Mouse (Mus musculus) lung, postnatal 0 days (tissue): ENCODE results near the gene St8sia4. TPM values are rescaled to one million over a fixed set of nuclear protein-coding genes. Genes with fewer than 3 reads are reported as not detected.
"Not testable (repeated sequence)": the region's sequence is repeated elsewhere in the genome, so short reads cannot be mapped to it uniquely, and the experiment has no call there.

ENCODE experiments used
- ATAC-seq: fragments of 200-750 bp; cut with Nextera tagmentation; 2 replicates; pipeline ENCODE4 v1.8.0; 2017; ENCODE audit warnings: moderate library complexity
- DNase-seq: peaks from one replicate; pipeline ENCODE4 v3.0.0-alpha.2; 2016; ENCODE audit warnings: low spot score
- H3K27ac ChIP-seq: fragments of 300-500 bp; sonication (generic); 2 replicates; pipeline ENCODE4 v1.5.1; 2014; ENCODE audit warnings: antibody characterized with exemption, mild to moderate bottlenecking, low read length, mixed read lengths
- H3K27me3 ChIP-seq: fragments of 300-500 bp; sonication (generic); replicated peaks from 2 replicates; pipeline ENCODE4 v1.6.1; 2014; ENCODE audit warnings: low read length, mixed read lengths; ENCODE audit not compliant: insufficient read depth
- H3K36me3 ChIP-seq: fragments of 300-500 bp; sonication (generic); 2 replicates; pipeline ENCODE4 v1.6.1; 2014; ENCODE audit warnings: low read length, mixed read lengths; ENCODE audit not compliant: insufficient read depth
- H3K4me1 ChIP-seq: fragments of 300-500 bp; sonication (generic); 2 replicates; pipeline ENCODE4 v1.6.1; 2014; ENCODE audit warnings: antibody characterized with exemption, low read depth, low read length, mixed read lengths; ENCODE audit not compliant: insufficient read depth
- H3K4me2 ChIP-seq: fragments of 300-500 bp; sonication (generic); replicated peaks from 2 replicates; pipeline ENCODE4 v1.6.1; 2014; ENCODE audit warnings: low read depth, mild to moderate bottlenecking, low read length, moderate library complexity, mixed read lengths
- H3K4me3 ChIP-seq: fragments of 300-500 bp; sonication (generic); 2 replicates; pipeline ENCODE4 v1.5.1; 2014; ENCODE audit warnings: low read depth, low read length
- H3K9ac ChIP-seq: fragments of 300-500 bp; sonication (generic); replicated peaks from 2 replicates; pipeline ENCODE4 v1.6.1; 2014; ENCODE audit warnings: low read depth, mild to moderate bottlenecking
- H3K9me3 ChIP-seq: fragments of 300-500 bp; sonication (generic); 2 replicates; pipeline ENCODE4 v1.6.1; 2016; ENCODE audit warnings: low read length, mixed read lengths
- CTCF ChIP-seq: IDR thresholded peaks from 2 replicates; pipeline ENCODE4 v1.5.1; 2016; ENCODE audit warnings: antibody characterized with exemption, mild to moderate bottlenecking
- EP300 ChIP-seq: IDR thresholded peaks from 2 replicates; pipeline ENCODE4 v1.6.1; 2016; ENCODE audit warnings: antibody characterized with exemption, mild to moderate bottlenecking, control low read depth
- WGBS: fragments of 180-500 bp; shearing (Covaris S2); extraction: QIAGEN DNeasy Blood & Tissue Kit; methylation state at CpG from one replicate; pipeline ENCODE4 v1.1.7; 2014; 5-methylcytosine and 5-hydroxymethylcytosine counted together
- polyA plus RNA-seq: library from polyadenylated mRNA; unstranded; fragments of >200 nt; fragmentation: Nextera tagmentation; extraction: Ambion mirVana; gene quantifications from 2 replicates; pipeline ENCODE4 v1.2.1, GENCODE M21; 2015

Gene St8sia4
- polyA plus RNA-seq, 1 experiment from 2014 or later = 6.0 TPM

DNA sequence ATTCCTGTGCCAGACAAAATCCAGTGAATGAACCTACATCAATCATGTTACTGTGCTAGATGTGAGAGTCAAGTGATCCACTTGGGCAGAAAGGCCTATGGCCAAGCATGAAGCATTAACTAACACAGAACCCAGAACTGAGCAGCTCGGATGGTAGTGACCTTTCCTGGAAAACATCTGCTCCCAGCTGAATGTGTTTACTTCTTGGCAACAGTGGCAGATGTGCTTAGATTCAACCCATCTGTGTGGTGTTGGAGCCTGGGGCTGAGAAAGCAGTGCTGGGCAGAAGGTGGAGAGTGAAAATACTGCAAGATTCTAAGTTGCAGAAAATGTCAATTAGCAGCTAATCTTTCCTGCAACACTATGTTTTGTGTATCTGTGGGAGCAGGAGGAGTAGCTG, 85.1 kb downstream of the St8sia4 start:
- no peak overlapping the region for H3K27ac ChIP-seq
- no peak overlapping the region for H3K4me3 ChIP-seq
- H3K4me1 ChIP-seq = no peaks in the 10 kb centered on the region
- ATAC-seq = peak; percentile 97
- H3K9me3 ChIP-seq = no peaks in the 10 kb centered on the region
- H3K9ac ChIP-seq = no peak overlapping the region
- no peak overlapping the region for H3K4me2 ChIP-seq
- no peaks in the 10 kb centered on the region for H3K36me3 ChIP-seq
- no peaks in the 10 kb centered on the region for H3K27me3 ChIP-seq
- DNase-seq = peak; percentile 80
- TF ChIP-seq EP300 (peak; percentile 83), CTCF (no peak)
- WGBS = 8% methylated on average over 1 of the region's 1 CpGs

DNA sequence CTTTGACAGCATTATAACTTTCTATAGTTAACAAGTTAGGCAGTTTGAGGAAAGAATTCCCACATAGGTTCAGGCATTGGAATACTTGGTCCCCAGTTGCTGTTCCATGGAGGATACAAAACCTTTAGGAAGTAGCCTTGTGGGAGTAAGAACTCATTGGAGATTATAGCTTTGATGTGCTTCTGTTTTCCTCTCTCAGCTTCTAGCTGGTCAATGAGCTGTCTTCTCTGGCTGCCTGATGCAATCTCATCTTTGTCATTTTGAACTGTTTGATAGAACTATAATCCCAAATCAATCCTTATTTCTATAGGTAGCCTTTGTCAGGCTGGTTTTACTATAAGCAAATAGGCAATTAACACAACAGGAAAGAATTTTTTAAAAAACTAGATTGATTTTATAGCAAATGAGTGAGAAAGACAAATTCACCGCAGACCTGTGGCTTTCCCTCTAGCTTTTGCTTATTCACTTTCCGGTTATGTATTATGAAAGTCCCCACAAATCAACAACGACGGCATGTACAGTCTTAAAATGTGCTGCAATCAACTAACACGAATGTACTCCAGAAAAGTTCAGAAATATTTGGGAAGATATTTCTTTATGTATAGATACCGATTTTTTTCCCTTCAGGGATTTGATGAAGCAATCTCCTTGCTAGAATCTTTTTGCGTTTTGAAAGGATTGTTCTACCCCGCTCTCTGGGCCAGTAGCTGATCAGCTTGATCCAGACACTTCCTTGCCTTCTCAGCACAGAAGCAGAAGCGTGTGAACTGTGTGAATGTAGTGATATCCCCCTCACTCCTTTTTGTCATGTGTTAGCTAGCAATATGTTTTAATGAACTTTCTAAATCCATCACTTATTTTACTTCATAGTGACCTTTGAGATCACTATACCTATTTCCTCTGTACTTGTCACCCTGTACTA, 94.5 kb downstream of the St8sia4 start:
- TF ChIP-seq EP300 (no peak), CTCF (no peak)
- no peaks in the 10 kb centered on the region for H3K27me3 ChIP-seq
- no peak overlapping the region for H3K27ac ChIP-seq
- no peaks in the 10 kb centered on the region for H3K4me1 ChIP-seq
- no peak overlapping the region for H3K4me2 ChIP-seq
- ATAC-seq (no peak), DNase-seq (no peak)
- H3K4me3 ChIP-seq = no peak overlapping the region
- no peaks in the 10 kb centered on the region for H3K9me3 ChIP-seq
- no peaks in the 10 kb centered on the region for H3K36me3 ChIP-seq
- H3K9ac ChIP-seq = no peak overlapping the region
- WGBS = 79% methylated on average over 9 of the region's 9 CpGs

DNA sequence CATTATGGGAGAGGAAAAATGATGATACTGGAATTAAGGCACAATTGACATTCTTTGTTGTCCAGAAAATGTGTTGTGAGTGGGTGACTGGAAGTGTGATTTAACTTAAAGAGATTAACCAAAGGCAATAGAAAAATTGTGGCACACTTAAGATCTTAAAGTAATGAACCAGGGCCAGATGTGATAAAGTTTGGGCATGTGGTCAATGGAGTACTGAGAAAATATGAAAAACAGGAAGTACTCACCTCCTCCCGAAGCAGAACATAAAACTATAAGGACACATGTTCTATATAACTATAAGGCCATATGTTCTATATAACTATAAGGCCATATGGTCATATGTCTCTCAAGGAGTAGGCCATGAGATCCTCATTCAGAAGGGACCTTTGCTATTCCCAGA, 96.3 kb downstream of the St8sia4 start:
- ATAC-seq = no peak
- H3K4me3 ChIP-seq = no peak overlapping the region
- no peak overlapping the region for H3K27ac ChIP-seq
- H3K9ac ChIP-seq = no peak overlapping the region
- H3K36me3 ChIP-seq = no peaks in the 10 kb centered on the region
- TF ChIP-seq CTCF = no peak
- no peak for TF ChIP-seq EP300
- H3K4me2 ChIP-seq = no peak overlapping the region
- H3K27me3 ChIP-seq = no peaks in the 10 kb centered on the region
- no peaks in the 10 kb centered on the region for H3K9me3 ChIP-seq
- H3K4me1 ChIP-seq = no peaks in the 10 kb centered on the region
- no peak for DNase-seq
- 71% methylated on average over 1 of the region's 1 CpGs for WGBS

DNA sequence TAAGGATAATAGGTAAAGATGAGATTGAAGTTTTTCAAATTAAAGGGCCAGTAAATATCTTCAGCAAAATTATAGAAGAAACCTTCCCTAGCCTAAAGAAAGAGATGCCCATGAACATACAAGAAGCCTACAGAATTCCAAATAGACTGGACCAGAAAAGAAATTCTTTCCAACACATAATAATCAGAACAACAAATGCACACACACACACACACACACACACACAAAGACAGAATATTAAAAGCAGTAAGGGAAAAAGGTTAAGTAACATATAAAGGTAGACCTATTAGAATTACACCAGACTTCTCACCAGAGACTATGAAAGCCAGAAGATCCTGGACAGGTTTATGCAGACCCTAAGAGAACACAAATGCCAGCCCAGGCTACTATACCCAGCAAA, 112.8 kb downstream of the St8sia4 start:
- not testable (repeated sequence) for DNase-seq, ATAC-seq

DNA sequence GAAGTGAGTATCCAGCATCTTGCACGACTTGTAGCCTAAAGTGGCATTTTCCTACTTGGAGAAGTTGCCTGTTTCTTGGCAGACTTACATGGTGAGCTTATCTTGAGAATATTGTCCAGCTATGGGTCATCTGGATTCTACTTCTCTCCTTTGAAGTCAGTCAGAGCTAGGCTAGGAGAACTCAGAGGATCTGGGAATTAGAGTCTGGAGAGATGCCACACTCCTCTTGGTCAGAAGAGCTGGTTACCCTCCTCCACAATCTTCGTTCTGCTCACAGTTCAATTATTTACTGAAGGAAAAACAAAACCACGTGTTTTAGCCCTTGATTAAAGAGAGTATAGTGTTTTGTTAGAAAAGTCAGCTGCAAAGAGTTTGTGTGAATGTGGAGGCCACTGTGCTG, 125.9 kb downstream of the St8sia4 start:
- Histone ChIP-seq H3K4me2 (no peak overlapping the region), H3K4me3 (no peak overlapping the region), H3K4me1 (no peaks in the 10 kb centered on the region), H3K36me3 (no peaks in the 10 kb centered on the region), H3K9ac (no peak overlapping the region), H3K27me3 (no peaks in the 10 kb centered on the region), H3K27ac (no peak overlapping the region), H3K9me3 (no peaks in the 10 kb centered on the region)
- 50% methylated on average over 3 of the region's 3 CpGs for WGBS
- TF ChIP-seq EP300 = no peak
- no peak for TF ChIP-seq CTCF
- DNase-seq (no peak), ATAC-seq (no peak)

More for the DNA sequence above, 112.8 kb downstream of the St8sia4 start:
- not testable (repeated sequence) for H3K4me1 ChIP-seq, H3K9me3 ChIP-seq, H3K36me3 ChIP-seq, H3K4me3 ChIP-seq, H3K4me2 ChIP-seq, H3K9ac ChIP-seq, H3K27ac ChIP-seq, H3K27me3 ChIP-seq
